Mouse (Mus musculus): Measurements from ENCODE around the gene Dusp16. TPM values are rescaled to one million over a fixed set of nuclear protein-coding genes. Genes with fewer than 3 reads are reported as not detected.
A peak's percentile ranks its signal among the peaks of the same experiment; 100 is the strongest.

Dusp16 gene
- polyA plus RNA-seq, 1 experiment from 2014 or later = 10.9 TPM

- no peak for ATAC-seq (ENCODE audit: low read depth)
- Histone ChIP-seq H3K9ac (ENCODE audit: low read length) (no peak overlapping the region), H3K27ac (ENCODE audit: low read length) (no peak overlapping the region)
Measured at GRCm38 (mm10) chr6:134796297-134796696, 3.9 kb upstream of the Dusp16 start.

GRCm38 (mm10) chr6:134793911-134794520, 1.6 kb upstream of the Dusp16 start:
- 17% methylated on average over 21 of the region's 21 CpGs for WGBS
- Histone ChIP-seq H3K4me3 (ENCODE audit: low read length) (no peak overlapping the region), H3K27ac (ENCODE audit: low read length) (no peak overlapping the region), H3K27me3 (ENCODE audit: control insufficient read depth, insufficient read depth, low read depth, low read length) (no peaks in the 10 kb centered on the region), H3K4me2 (ENCODE audit: low read depth, low read length) (peak overlapping the region; percentile 38; the same call in 1 of the 2 replicates), H3K36me3 (ENCODE audit: control insufficient read depth, insufficient read depth, low read length) (no peaks in the 10 kb centered on the region), H3K9ac (ENCODE audit: low read length) (no peak overlapping the region), H3K4me1 (replicated peaks; ENCODE audit: control insufficient read depth, insufficient read depth, low read length) (peaks cover 10% of the 10 kb centered on the region), H3K9me3 (ENCODE audit: control insufficient read depth, low read length) (no peaks in the 10 kb centered on the region)
- no peak for ATAC-seq (ENCODE audit: low read depth)

More at GRCm38 (mm10) chr6:134796297-134796696, 3.9 kb upstream of the Dusp16 start:
- no peaks in the 10 kb centered on the region for H3K27me3 ChIP-seq (ENCODE audit: control insufficient read depth, insufficient read depth, low read depth, low read length)
- no peak overlapping the region for H3K4me3 ChIP-seq (ENCODE audit: low read length)
- H3K4me1 ChIP-seq (replicated peaks; ENCODE audit: control insufficient read depth, insufficient read depth, low read length) = 0 out of 2 replicates have a peak, but pooled peaks cover 2% of the 10 kb centered on the region
- no peaks in the 10 kb centered on the region for H3K36me3 ChIP-seq (ENCODE audit: control insufficient read depth, insufficient read depth, low read length)
- H3K9me3 ChIP-seq (ENCODE audit: control insufficient read depth, low read length) = no peaks in the 10 kb centered on the region
- H3K4me2 ChIP-seq (ENCODE audit: low read depth, low read length) = no peak overlapping the region
- 87% methylated on average over 10 of the region's 10 CpGs for WGBS

- Histone ChIP-seq H3K4me3 (ENCODE audit: low read length) (peak overlapping the region; percentile 79), H3K4me1 (replicated peaks; ENCODE audit: control insufficient read depth, insufficient read depth, low read length) (peaks cover 11% of the 10 kb centered on the region), H3K27me3 (ENCODE audit: control insufficient read depth, insufficient read depth, low read depth, low read length) (no peaks in the 10 kb centered on the region), H3K36me3 (ENCODE audit: control insufficient read depth, insufficient read depth, low read length) (no peaks in the 10 kb centered on the region), H3K9me3 (ENCODE audit: control insufficient read depth, low read length) (no peaks in the 10 kb centered on the region), H3K9ac (ENCODE audit: low read length) (peak overlapping the region; percentile 89), H3K4me2 (ENCODE audit: low read depth, low read length) (peak overlapping the region; percentile 64), H3K27ac (ENCODE audit: low read length) (peak overlapping the region; percentile 67; the same call in 1 of the 2 replicates)
- ATAC-seq (ENCODE audit: low read depth) = no peak; the same call in 1 of the 2 replicates
- 43% methylated on average over 21 of the region's 21 CpGs for WGBS
Measured at GRCm38 (mm10) chr6:134793046-134793806, 801 bp upstream of the Dusp16 start.

DNA sequence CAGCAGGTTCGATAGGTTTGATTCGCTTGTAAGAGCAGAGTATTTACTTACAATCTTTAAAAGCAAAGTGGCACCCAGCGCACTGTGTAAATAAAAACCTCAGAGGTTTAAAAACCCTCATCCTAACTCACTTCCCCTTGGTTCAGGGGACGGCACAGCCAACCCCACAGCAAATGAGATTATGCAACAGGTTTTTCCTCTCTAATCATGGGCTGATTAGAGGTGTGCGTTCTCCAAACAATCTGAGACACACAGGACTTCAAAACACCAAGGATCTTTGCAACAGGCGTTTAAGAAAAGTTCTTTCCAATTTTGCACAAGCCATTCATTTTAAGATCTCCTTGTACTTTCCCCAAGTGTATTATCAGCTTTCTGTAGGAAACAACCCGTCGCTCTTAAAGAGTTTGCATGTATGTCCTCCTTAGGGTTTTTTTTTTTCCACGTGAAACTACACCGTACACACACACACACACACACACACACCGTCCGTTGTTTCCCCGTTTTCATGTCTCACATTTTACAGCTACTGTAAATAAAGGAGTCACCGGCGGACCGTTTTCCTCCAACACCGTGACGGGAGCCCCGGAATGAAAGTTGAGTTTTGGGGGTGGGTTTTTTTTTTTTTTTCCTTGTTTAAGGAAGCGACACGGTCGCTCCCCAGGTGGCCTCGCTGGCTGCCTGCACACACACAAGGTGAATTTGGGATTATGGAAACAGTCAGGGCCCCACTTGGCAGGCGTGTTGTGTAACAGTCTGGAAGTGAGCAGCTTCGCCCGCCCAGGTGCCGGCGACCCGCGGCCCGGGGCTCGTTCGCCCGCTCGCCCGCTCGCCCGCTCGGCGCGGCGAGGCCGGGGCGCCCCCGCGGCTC, 940 bp downstream of the Dusp16 start:
- peak overlapping the region; percentile 66 for H3K4me2 ChIP-seq (ENCODE audit: low read depth, low read length)
- H3K27me3 ChIP-seq (ENCODE audit: control insufficient read depth, insufficient read depth, low read depth, low read length) = no peaks in the 10 kb centered on the region
- no peaks in the 10 kb centered on the region for H3K9me3 ChIP-seq (ENCODE audit: control insufficient read depth, low read length)
- H3K4me3 ChIP-seq (ENCODE audit: low read length) = peak overlapping the region; percentile 79
- H3K36me3 ChIP-seq (ENCODE audit: control insufficient read depth, insufficient read depth, low read length) = no peaks in the 10 kb centered on the region
- peaks cover 11% of the 10 kb centered on the region for H3K4me1 ChIP-seq (replicated peaks; ENCODE audit: control insufficient read depth, insufficient read depth, low read length)
- H3K9ac ChIP-seq (ENCODE audit: low read length) = peak overlapping the region; percentile 95
- peak overlapping the region; percentile 99 for H3K27ac ChIP-seq (ENCODE audit: low read length)
- peak; percentile 14 for ATAC-seq (ENCODE audit: low read depth)
- WGBS = under 1% methylated on average over 39 of the region's 46 CpGs

DNA sequence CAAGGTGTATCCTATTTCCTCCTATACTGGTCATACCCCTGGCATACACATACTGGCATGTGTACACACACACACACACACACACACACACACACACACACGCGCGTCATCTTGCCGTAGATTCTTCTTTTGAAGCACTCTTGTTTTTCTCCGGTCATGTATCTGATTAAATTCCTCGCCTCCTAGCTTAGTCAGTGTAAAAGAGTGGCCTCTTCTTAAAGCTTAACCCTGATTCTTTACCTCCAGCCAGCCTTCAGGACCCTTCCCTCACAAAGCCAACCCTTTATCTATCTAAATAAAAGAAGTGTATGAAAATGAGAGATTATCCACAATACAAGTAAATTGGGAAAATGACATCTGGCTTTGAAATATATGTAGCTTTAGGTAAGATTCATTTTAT, 3.3 kb downstream of the Dusp16 start:
- ATAC-seq (ENCODE audit: low read depth) = no peak
- Histone ChIP-seq H3K4me3 (ENCODE audit: low read length) (no peak overlapping the region), H3K27ac (ENCODE audit: low read length) (no peak overlapping the region), H3K27me3 (ENCODE audit: control insufficient read depth, insufficient read depth, low read depth, low read length) (no peaks in the 10 kb centered on the region), H3K9me3 (ENCODE audit: control insufficient read depth, low read length) (no peaks in the 10 kb centered on the region), H3K36me3 (ENCODE audit: control insufficient read depth, insufficient read depth, low read length) (no peaks in the 10 kb centered on the region), H3K4me1 (replicated peaks; ENCODE audit: control insufficient read depth, insufficient read depth, low read length) (peaks cover 11% of the 10 kb centered on the region), H3K9ac (ENCODE audit: low read length) (no peak overlapping the region), H3K4me2 (ENCODE audit: low read depth, low read length) (no peak overlapping the region)
- WGBS = 77% methylated on average over 6 of the region's 6 CpGs

DNA sequence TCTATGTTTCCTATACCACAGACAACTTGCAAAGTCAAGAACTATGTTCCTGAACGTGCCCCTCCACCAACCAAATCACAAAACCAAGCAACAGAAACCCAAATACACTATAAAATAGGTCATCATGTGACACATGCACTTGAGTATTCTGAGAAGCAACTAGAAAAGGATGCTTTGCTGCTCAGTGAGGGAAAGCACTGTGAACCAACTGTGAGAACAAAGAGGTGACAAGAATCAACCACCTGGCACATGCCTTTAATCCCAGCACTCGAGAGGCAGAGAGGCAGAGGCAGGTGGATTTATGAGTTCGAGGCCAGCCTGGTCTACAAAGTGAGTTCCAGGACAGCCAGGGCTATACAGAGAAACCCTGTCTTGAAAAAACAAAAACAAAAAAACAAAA, 6.0 kb downstream of the Dusp16 start:
- ATAC-seq (ENCODE audit: low read depth) = no peak
- Histone ChIP-seq H3K36me3 (ENCODE audit: control insufficient read depth, insufficient read depth, low read length) (no peaks in the 10 kb centered on the region), H3K27me3 (ENCODE audit: control insufficient read depth, insufficient read depth, low read depth, low read length) (no peaks in the 10 kb centered on the region), H3K27ac (ENCODE audit: low read length) (no peak overlapping the region), H3K9ac (ENCODE audit: low read length) (no peak overlapping the region), H3K9me3 (ENCODE audit: control insufficient read depth, low read length) (no peaks in the 10 kb centered on the region), H3K4me2 (ENCODE audit: low read depth, low read length) (no peak overlapping the region), H3K4me1 (replicated peaks; ENCODE audit: control insufficient read depth, insufficient read depth, low read length) (peaks cover 11% of the 10 kb centered on the region), H3K4me3 (ENCODE audit: low read length) (no peak overlapping the region)
- 65% methylated on average over 3 of the region's 3 CpGs for WGBS

- H3K4me2 ChIP-seq (ENCODE audit: low read depth, low read length) = no peak overlapping the region
- no peaks in the 10 kb centered on the region for H3K27me3 ChIP-seq (ENCODE audit: control insufficient read depth, insufficient read depth, low read depth, low read length)
- 84% methylated on average over 7 of the region's 7 CpGs for WGBS
- H3K4me1 ChIP-seq (replicated peaks; ENCODE audit: control insufficient read depth, insufficient read depth, low read length) = no peaks in the 10 kb centered on the region
- no peak overlapping the region for H3K4me3 ChIP-seq (ENCODE audit: low read length)
- no peak for ATAC-seq (ENCODE audit: low read depth)
- no peaks in the 10 kb centered on the region for H3K36me3 ChIP-seq (ENCODE audit: control insufficient read depth, insufficient read depth, low read length)
- no peak overlapping the region for H3K27ac ChIP-seq (ENCODE audit: low read length)
- H3K9me3 ChIP-seq (ENCODE audit: control insufficient read depth, low read length) = no peaks in the 10 kb centered on the region
- H3K9ac ChIP-seq (ENCODE audit: low read length) = no peak overlapping the region
Measured at GRCm38 (mm10) chr6:134782900-134783299, 9.5 kb downstream of the Dusp16 start.

DNA sequence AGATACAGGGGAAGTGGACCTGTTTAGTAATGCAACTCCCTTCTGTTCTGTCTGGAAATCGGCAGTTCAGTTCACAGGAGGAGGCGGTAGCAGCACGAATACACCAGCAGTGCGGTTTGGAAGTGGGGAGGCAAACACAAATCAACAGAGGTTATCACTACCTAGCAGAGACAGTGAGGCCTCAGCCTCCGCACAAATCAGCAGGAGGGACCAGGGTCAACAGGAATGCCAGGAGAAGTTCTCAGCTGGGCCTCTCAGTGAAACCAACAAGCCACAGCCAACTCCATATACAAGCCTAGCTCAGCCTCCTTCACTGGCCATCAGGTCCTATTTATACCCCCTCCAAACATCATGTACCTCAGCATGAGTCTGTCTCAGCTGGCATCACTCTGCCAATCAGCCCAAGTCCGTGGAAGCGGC, 10.9 kb downstream of the Dusp16 start:
- no peak overlapping the region for H3K4me3 ChIP-seq (ENCODE audit: low read length)
- H3K36me3 ChIP-seq (ENCODE audit: control insufficient read depth, insufficient read depth, low read length) = no peaks in the 10 kb centered on the region
- no peaks in the 10 kb centered on the region for H3K4me1 ChIP-seq (replicated peaks; ENCODE audit: control insufficient read depth, insufficient read depth, low read length)
- H3K9me3 ChIP-seq (ENCODE audit: control insufficient read depth, low read length) = no peaks in the 10 kb centered on the region
- no peak overlapping the region for H3K9ac ChIP-seq (ENCODE audit: low read length)
- no peak for ATAC-seq (ENCODE audit: low read depth)
- no peak overlapping the region for H3K4me2 ChIP-seq (ENCODE audit: low read depth, low read length)
- no peak overlapping the region for H3K27ac ChIP-seq (ENCODE audit: low read length)
- no peaks in the 10 kb centered on the region for H3K27me3 ChIP-seq (ENCODE audit: control insufficient read depth, insufficient read depth, low read depth, low read length)
- WGBS = 65% methylated on average over 7 of the region's 7 CpGs

DNA sequence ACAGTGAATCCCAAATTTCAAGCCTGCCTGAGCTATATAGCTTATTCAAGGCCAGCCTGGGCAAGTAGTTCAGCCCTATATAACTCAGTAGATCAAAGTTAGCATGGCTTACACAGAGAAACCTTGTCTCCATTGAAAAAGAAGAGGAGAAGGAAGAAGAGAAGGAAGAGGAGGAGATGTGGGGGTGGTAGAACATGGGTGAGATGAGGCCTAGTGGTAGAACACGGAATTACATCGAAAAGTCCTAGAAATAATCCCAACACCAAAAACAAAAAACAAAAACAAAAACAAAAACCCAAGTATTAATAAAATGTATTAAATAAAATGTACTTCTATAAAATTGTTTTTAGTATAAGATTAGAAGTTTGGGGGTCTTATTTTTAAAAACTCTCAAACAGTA, 12.4 kb downstream of the Dusp16 start:
- no peak overlapping the region for H3K27ac ChIP-seq (ENCODE audit: low read length)
- 67% methylated on average over 2 of the region's 2 CpGs for WGBS

More for the DNA sequence above, 12.4 kb downstream of the Dusp16 start:
- no peak overlapping the region for H3K4me2 ChIP-seq (ENCODE audit: low read depth, low read length)
- H3K9me3 ChIP-seq (ENCODE audit: control insufficient read depth, low read length) = no peaks in the 10 kb centered on the region
- no peak overlapping the region for H3K4me3 ChIP-seq (ENCODE audit: low read length)
- H3K9ac ChIP-seq (ENCODE audit: low read length) = no peak overlapping the region
- H3K27me3 ChIP-seq (ENCODE audit: control insufficient read depth, insufficient read depth, low read depth, low read length) = no peaks in the 10 kb centered on the region
- no peaks in the 10 kb centered on the region for H3K4me1 ChIP-seq (replicated peaks; ENCODE audit: control insufficient read depth, insufficient read depth, low read length)
- no peaks in the 10 kb centered on the region for H3K36me3 ChIP-seq (ENCODE audit: control insufficient read depth, insufficient read depth, low read length)
- ATAC-seq (ENCODE audit: low read depth) = no peak
